Comparison of ENCODE assay signal across 15 mouse cellular contexts in genomic region chr12:27977548-27978256, GRCm38 (mm10).
A peak's percentile ranks its signal among the peaks of the same experiment; 100 is the strongest.
DNase-seq lines count a peak whose midpoint lies in the region; ATAC-seq and TF ChIP-seq lines count a peak whose summit lies in the region.
"Had no signal": no experiment of that assay in that cellular context is flagged by ENCODE, and none has a peak within 500 bp of the region (broad histone marks: within the 10 kb centered on the region; RNA-seq: fewer than 3 reads in every experiment).

No protein-coding gene starts in this region.

- TF ChIP-seq CTCF in left cerebral cortex, adult 2 months (IDR thresholded peaks at IDR 0.05) = no peak
- TF ChIP-seq CTCF in forebrain, postnatal 0 days (IDR thresholded peaks at IDR 0.05; ENCODE audit: low read depth) = no peak

- intact Hi-C loops in left cerebral cortex, adult 2 months (cut with DNase I) = loop anchor here (2.0 to 5.0 kb wide), 3 partner anchors 51 to 635 kb away; partner anchors contain the start of gene Sox11

- H3K27me3 ChIP-seq in embryonic facial prominence, embryonic 13.5 days = no peaks in the 10 kb centered on the region
- no peaks in the 10 kb centered on the region for H3K27me3 ChIP-seq in embryonic facial prominence, embryonic 10.5 days (replicated peaks; ENCODE audit: low read depth, poor library complexity, severe bottlenecking)
- H3K27me3 ChIP-seq in forebrain, postnatal 0 days (ENCODE audit: insufficient read depth, low read length) = no peaks in the 10 kb centered on the region
- no peaks in the 10 kb centered on the region for H3K27me3 ChIP-seq in midbrain, embryonic 15.5 days (replicated peaks)
- H3K27me3 ChIP-seq: liver, embryonic 15.5 days had no signal

- 62% methylated on average over 9 of the region's 9 CpGs for WGBS in embryonic facial prominence, embryonic 13.5 days
- WGBS in embryonic facial prominence, embryonic 10.5 days = 74% methylated on average over 9 of the region's 9 CpGs
- 39% methylated on average over 9 of the region's 9 CpGs for whole genome bisulfite sequencing in forebrain, postnatal 0 days
- WGBS in midbrain, embryonic 15.5 days = 40% methylated on average over 9 of the region's 9 CpGs

- H3K27ac ChIP-seq in embryonic facial prominence, embryonic 13.5 days = no peak overlapping the region
- H3K27ac ChIP-seq in embryonic facial prominence, embryonic 10.5 days (replicated peaks) = no peak overlapping the region
- peak overlapping the region; percentile 78 for H3K27ac ChIP-seq in left cerebral cortex, adult 2 months
- peak overlapping the region; percentile 93 for H3K27ac ChIP-seq in forebrain, postnatal 0 days (ENCODE audit: low read depth, low read length)
- peak overlapping the region; percentile 61 for H3K27ac ChIP-seq in midbrain, embryonic 15.5 days
- H3K27ac ChIP-seq: gastrocnemius, adult 2 months; liver, embryonic 15.5 days had no signal

- H3K36me3 ChIP-seq in embryonic facial prominence, embryonic 13.5 days = no peaks in the 10 kb centered on the region
- no peaks in the 10 kb centered on the region for H3K36me3 ChIP-seq in embryonic facial prominence, embryonic 10.5 days (replicated peaks)
- H3K36me3 ChIP-seq in forebrain, postnatal 0 days (ENCODE audit: insufficient read depth) = no peaks in the 10 kb centered on the region
- no peaks in the 10 kb centered on the region for H3K36me3 ChIP-seq in midbrain, embryonic 15.5 days (replicated peaks)
- H3K36me3 ChIP-seq: liver, embryonic 15.5 days had no signal

- no peak for DNase-seq in embryonic facial prominence, embryonic 10.5 days (ENCODE audit: low spot score)
- no peak for DNase-seq in left cerebral cortex, adult 2 months (ENCODE audit: extremely low spot score in 1 of 2, low spot score in 2 of 2)
- DNase-seq in left cerebral cortex, adult 9 months (ENCODE audit: low spot score in 2 of 2) = no peak
- DNase-seq in forebrain, postnatal 0 days = peak; percentile 40
- DNase-seq in thymus, postnatal 25 days = no peak
- no peak for DNase-seq in spleen, adult 12 weeks (ENCODE audit: low spot score)
- DNase-seq: adrenal gland, postnatal 10 days; cerebellum, adult 2 months; gastrocnemius, adult 2 months; heart, adult 18-20 months; kidney, postnatal 36 days; lung, postnatal 14 days had no signal

- H3K4me1 ChIP-seq in embryonic facial prominence, embryonic 13.5 days = peaks cover 18% of the 10 kb centered on the region
- H3K4me1 ChIP-seq in embryonic facial prominence, embryonic 10.5 days = peaks cover 14% of the 10 kb centered on the region
- peaks cover 6% of the 10 kb centered on the region; the same call in 1 of the 2 replicates for H3K4me1 ChIP-seq in forebrain, postnatal 0 days (ENCODE audit: insufficient read depth)
- peaks cover 21% of the 10 kb centered on the region for H3K4me1 ChIP-seq in midbrain, embryonic 15.5 days
- H3K4me1 ChIP-seq: liver, embryonic 15.5 days had no signal

- no peak overlapping the region for H3K4me3 ChIP-seq in embryonic facial prominence, embryonic 13.5 days
- H3K4me3 ChIP-seq in embryonic facial prominence, embryonic 10.5 days = no peak overlapping the region
- no peak overlapping the region for H3K4me3 ChIP-seq in left cerebral cortex, adult 2 months
- no peak overlapping the region for H3K4me3 ChIP-seq in forebrain, postnatal 0 days (ENCODE audit: low read depth, low read length)
- H3K4me3 ChIP-seq in midbrain, embryonic 15.5 days = no peak overlapping the region
- H3K4me3 ChIP-seq: gastrocnemius, adult 2 months; liver, embryonic 15.5 days had no signal

- no peaks in the 10 kb centered on the region for H3K9me3 ChIP-seq in embryonic facial prominence, embryonic 13.5 days
- no peaks in the 10 kb centered on the region for H3K9me3 ChIP-seq in embryonic facial prominence, embryonic 10.5 days
- H3K9me3 ChIP-seq in forebrain, postnatal 0 days (ENCODE audit: low read length) = no peaks in the 10 kb centered on the region
- no peaks in the 10 kb centered on the region for H3K9me3 ChIP-seq in midbrain, embryonic 15.5 days
- H3K9me3 ChIP-seq: liver, embryonic 15.5 days had no signal

- no peak for ATAC-seq in embryonic facial prominence, embryonic 13.5 days (ENCODE audit: insufficient number of reproducible peaks, insufficient read depth, low FRiP score, low TSS enrichment, low read depth)
- ATAC-seq in forebrain, postnatal 0 days = peak; percentile 44
- peak; percentile 5; the same call in 1 of the 2 replicates for ATAC-seq in midbrain, embryonic 15.5 days (replicated peaks)

- no peak overlapping the region; the same call in 1 of the 2 replicates for H3K4me2 ChIP-seq in embryonic facial prominence, embryonic 13.5 days
- no peak overlapping the region for H3K4me2 ChIP-seq in forebrain, postnatal 0 days (ENCODE audit: low read depth)
- no peak overlapping the region for H3K4me2 ChIP-seq in midbrain, embryonic 15.5 days
- H3K4me2 ChIP-seq: liver, embryonic 15.5 days had no signal

- 0 out of 2 replicates have a peak overlapping the region, but pooled peaks have one; percentile 11 for H3K9ac ChIP-seq in embryonic facial prominence, embryonic 13.5 days
- H3K9ac ChIP-seq in forebrain, postnatal 0 days = no peak overlapping the region
- H3K9ac ChIP-seq in midbrain, embryonic 15.5 days = no peak overlapping the region
- H3K9ac ChIP-seq: liver, embryonic 15.5 days had no signal

Comparison
In these comparisons a context has a peak if more than half of its experiments do, and no peak if none do; other contexts are left out.
1. H3K27ac ChIP-seq: peak in left cerebral cortex, adult 2 months (single experiment), forebrain, postnatal 0 days (single experiment) and midbrain, embryonic 15.5 days (single experiment); none in embryonic facial prominence, embryonic 13.5 days (single experiment) and embryonic facial prominence, embryonic 10.5 days (single experiment).